Mouse (Mus musculus) A20 (cell line): ENCODE measurements at regions not wholly inside any gene's neighbourhood (a gene's known extent, or its start where the extent isn't known, plus 50 kb on each side); places are given as distances from the start of the nearest gene placed in this dataset.
A peak's percentile ranks its signal among the peaks of the same experiment; 100 is the strongest.
"Not testable (repeated sequence)": the region's sequence is repeated elsewhere in the genome, so short reads cannot be mapped to it uniquely, and the experiment has no call there.

Source experiments
- DNase-seq: peaks from one replicate; pipeline ENCODE4 v3.0.0-alpha.2; 2011; ENCODE audit warnings: low read depth, low spot score

- no peak for DNase-seq
Measured at GRCm38 (mm10) chr12:15416180-15416766, 400.4 kb downstream of the Trib2 start.

- no peak for DNase-seq
Measured at GRCm38 (mm10) chr12:15410419-15410818, 406.3 kb downstream of the Trib2 start.

- DNase-seq, result not testable (repeated sequence)
Measured at GRCm38 (mm10) chr12:15407577-15407976, 409.1 kb downstream of the Trib2 start.

GRCm38 (mm10) chr12:15392641-15393040 is 424.1 kb downstream of the Trib2 start:
- DNase-seq, result no peak

GRCm38 (mm10) chr12:15388574-15388973 is 428.1 kb downstream of the Trib2 start:
- DNase-seq, result no peak

- peak; percentile 4 for DNase-seq
Measured at GRCm38 (mm10) chr12:15357808-15358207, 458.9 kb downstream of the Trib2 start.

- DNase-seq, result no peak
Measured at GRCm38 (mm10) chr12:15320697-15321449, 495.8 kb downstream of the Trib2 start.

- DNase-seq, result no peak
Measured at GRCm38 (mm10) chr12:15319647-15320046, 497.1 kb downstream of the Trib2 start.

- DNase-seq, result no peak
Measured at GRCm38 (mm10) chr12:15294898-15295297, 521.8 kb downstream of the Trib2 start.

- DNase-seq, result no peak
Measured at GRCm38 (mm10) chr12:15262165-15262564, 554.6 kb downstream of the Trib2 start.

- no peak for DNase-seq
Measured at GRCm38 (mm10) chr12:15261604-15262003, 555.1 kb downstream of the Trib2 start.

- DNase-seq, result no peak
Measured at GRCm38 (mm10) chr12:15260907-15261415, 555.8 kb downstream of the Trib2 start.

GRCm38 (mm10) chr12:15244966-15245365 is 571.8 kb downstream of the Trib2 start:
- no peak for DNase-seq

- DNase-seq, result no peak
Measured at GRCm38 (mm10) chr12:15222497-15223170, 594.1 kb downstream of the Trib2 start.

- DNase-seq, result no peak
Measured at GRCm38 (mm10) chr12:15218504-15218903, 598.2 kb downstream of the Trib2 start.

- no peak for DNase-seq
Measured at GRCm38 (mm10) chr12:15216180-15216579, 600.5 kb downstream of the Trib2 start.

- DNase-seq, result no peak
Measured at GRCm38 (mm10) chr12:15174411-15175041, 642.2 kb downstream of the Trib2 start.

GRCm38 (mm10) chr12:15162605-15163004 is 654.1 kb downstream of the Trib2 start:
- DNase-seq, result no peak

- no peak for DNase-seq
Measured at GRCm38 (mm10) chr12:15161864-15162263, 654.9 kb downstream of the Trib2 start.

GRCm38 (mm10) chr12:15160478-15160998 is 656.2 kb downstream of the Trib2 start:
- DNase-seq, result no peak

GRCm38 (mm10) chr12:15146398-15146797 is 670.3 kb downstream of the Trib2 start:
- no peak for DNase-seq

GRCm38 (mm10) chr12:15137039-15137438 is 679.7 kb downstream of the Trib2 start:
- no peak for DNase-seq
